Mouse (Mus musculus) adrenal gland, postnatal 4 days (tissue): ENCODE data around the gene Elf3. TPM values are rescaled to one million over a fixed set of nuclear protein-coding genes. Genes with fewer than 3 reads are reported as not detected.

Experiments
- DNase-seq, 2 experiments: peaks; one replicate each; pipeline ENCODE4 v3.0.0; 2021 to 2022; ENCODE audit warnings: low spot score in 2 of 2, mixed read lengths in 2 of 2
- long read RNA-seq, 2 experiments: library from polyadenylated mRNA; stranded (forward); transcript quantifications; one replicate each; pipeline ENCODE4 v2.0.0; 2021
- total RNA-seq, 2 experiments: library from RNA; stranded (reverse); gene quantifications; 2 replicates each; pipeline ENCODE4 v1.2.3; 2021

Elf3 gene
- total RNA-seq, result 1 to 10 TPM in 1 of 2 experiments, under 1 TPM in 1; 0.37 to 4.7 TPM
- long read RNA-seq, experiment 1, result 0 reads
- long read RNA-seq, experiment 2, partial matches to known transcripts, result 1 of 9 reads
- long read RNA-seq, experiment 2, other reads (novel, unspliced or antisense), result 1 of 9 reads

DNA sequence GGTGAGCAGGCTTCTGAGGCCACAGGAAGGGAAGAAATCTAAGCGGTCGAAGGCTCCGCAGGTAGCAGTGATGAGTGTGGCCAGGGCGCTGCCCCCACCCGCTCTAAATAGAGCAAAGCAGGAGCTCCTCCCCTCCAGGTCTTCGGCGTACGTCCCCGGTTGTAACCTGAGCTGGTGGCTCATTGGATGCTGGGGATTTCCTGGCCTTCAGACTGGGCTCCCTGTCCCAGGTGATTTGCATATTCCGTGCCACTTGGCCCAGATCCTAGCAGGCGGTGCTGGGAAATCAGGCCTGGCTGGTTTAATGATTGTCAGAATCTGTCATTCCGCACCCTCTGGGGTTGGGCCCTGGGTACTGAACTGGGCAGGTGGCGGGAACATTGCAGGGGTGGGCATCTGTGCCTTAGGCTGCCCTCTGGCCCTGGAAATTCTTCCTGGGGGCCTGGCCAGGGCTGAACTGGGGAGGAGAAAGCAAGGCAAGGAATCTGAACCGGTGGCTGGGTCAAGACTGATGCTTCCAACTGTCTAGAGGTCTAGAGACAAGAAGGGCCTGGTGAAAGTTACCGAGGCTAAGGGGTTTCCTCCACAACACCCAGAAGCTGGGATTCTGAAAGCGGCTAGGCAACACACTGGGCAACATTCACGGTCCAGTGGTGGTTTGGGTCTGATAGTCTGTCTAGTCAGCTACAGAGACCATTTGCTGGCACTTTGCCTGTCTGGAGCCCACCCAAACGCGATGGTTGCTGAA is at the start of gene Elf3:
TSS of gene Elf3 (minus strand) at position 189 of the 748 bp plus-strand sequence.
- peak in 1 of 2 experiments; percentile 33 for DNase-seq

DNA sequence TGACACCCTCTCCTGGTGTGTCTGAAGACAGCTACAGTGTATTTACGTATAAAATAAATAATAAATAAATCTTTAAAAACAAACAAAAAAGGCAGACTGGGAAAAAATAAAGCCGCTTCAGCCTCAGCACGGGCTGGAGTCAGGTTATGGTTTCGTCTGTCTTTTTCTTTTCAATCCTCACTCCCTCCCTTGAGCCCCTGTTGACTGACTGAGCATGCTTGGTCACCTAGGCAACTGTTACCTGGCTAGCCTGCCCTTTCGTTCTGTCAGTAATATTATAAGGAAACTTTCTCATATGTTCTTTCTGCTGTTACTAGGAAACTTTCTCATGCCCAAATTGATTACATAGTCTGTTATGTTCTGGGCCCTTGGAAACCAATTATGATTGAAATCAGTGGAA is 32.5 kb upstream of the Elf3 start:
- DNase-seq, result no peak

DNA sequence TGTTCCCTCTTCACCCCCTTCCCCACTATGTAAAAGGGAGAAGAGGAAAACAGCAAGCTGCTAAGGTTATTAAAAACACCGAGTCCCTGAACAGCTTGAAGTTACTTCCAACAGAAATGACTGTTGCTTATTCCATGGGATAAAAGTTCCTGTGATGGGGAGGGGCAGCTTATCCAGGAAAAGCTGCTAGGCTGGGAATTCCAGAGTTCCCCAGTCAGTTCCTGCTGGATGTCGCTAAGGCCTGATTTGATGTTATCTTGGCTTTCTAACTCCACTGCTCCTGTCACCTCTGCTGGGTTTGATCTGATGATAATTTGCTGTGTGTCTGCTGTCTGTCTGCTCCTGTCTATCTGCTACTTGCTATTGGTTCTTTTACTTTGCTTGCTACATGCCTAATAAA is 27.9 kb upstream of the Elf3 start:
- no peak for DNase-seq

DNA sequence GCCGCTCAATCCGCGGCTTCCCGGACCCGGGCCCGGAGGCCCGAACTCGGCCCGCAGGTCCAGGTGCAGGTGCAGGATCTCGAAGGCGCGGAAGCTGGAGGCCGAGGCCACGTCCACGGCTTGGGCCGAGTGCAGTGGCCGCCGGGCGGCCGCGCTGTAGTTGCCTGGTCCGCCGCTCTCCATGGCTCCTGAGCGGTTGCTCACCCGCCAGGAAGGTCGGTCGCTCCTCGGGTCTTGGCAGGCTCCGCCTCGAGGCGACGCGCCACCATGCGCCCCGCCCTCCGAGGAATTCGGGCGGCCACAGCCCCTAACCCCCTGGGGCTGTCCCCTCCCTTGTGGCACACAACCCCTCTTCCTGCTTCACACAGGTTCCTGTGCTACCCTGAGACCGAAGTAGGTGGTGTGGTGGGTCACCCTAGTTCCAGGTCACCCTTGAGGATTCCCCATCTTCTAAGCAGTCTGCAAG is 25.5 kb upstream of the Elf3 start, which contains the start of gene Rnpep:
TSS of gene Rnpep (minus strand) at position 259 of the 466 bp plus-strand sequence.
- DNase-seq, result peak; percentile 48 to 49

GRCm38 (mm10) chr1:135283287-135283825 is 25.0 kb upstream of the Elf3 start:
- DNase-seq, result peak in 1 of 2 experiments; percentile 12

- no peak for DNase-seq
Measured at GRCm38 (mm10) chr1:135282536-135283286, 24.3 kb upstream of the Elf3 start.

- no peak for DNase-seq
Measured at GRCm38 (mm10) chr1:135281841-135282240, 23.5 kb upstream of the Elf3 start.

DNA sequence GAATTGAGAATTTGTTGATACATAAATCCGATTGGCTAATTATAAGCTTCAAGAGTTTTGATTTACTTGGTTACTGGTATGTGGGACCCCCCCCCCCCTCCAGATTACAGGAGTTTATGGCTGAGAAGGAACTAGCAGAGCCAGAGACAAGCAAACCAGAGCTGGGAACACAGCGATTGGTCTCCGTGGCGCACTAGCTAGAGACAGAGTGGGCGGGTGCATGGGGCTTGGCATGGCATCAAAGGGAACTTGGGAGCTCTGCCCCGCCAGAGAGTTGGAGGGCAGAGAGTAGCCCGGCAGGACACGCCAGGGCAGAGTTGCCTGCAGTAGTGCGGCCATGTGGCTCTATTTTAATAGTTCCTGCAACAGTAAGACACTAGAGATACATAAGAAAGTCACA is 22.3 kb upstream of the Elf3 start:
- peak; percentile 39 to 67 for DNase-seq

GRCm38 (mm10) chr1:135271371-135271770 is 13.0 kb upstream of the Elf3 start:
- DNase-seq, result no peak

DNA sequence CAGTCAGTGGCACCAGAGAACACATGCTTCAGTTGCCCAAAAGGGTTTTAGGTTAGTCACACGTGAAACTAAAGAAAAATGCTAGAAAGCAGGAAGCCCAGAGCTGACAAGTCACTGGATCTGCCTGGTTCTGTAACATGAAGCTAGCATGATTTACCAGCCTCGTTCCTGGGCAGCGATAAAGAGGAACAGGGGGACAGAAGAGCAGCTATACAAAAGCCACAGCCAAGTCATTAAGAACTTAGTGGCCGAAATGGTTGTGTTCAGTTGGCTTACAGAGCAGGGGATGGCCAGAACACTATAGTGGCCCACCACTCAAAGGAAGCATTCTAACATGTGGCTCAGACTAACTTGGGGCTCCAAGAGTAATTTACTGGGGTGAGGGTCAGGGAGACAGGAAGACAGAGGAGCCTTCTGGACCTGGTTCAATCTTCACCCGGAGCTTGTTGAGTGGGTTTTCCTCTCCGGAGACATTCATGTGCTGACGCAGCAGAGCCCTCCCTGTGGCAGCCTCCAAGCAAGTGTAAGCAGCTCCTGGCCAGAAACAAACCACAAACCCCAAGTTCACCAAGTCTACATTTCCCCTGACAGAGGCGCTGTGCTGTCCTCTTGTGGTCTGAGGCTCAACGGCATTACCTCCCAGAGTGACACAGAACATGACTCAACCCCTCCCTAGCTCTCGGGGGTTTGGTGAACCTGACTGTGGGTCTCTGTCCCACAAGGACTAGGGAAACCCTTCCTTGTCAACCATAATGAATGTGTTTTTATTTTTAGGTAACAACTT is 9.5 kb upstream of the Elf3 start:
- DNase-seq, result no peak

DNA sequence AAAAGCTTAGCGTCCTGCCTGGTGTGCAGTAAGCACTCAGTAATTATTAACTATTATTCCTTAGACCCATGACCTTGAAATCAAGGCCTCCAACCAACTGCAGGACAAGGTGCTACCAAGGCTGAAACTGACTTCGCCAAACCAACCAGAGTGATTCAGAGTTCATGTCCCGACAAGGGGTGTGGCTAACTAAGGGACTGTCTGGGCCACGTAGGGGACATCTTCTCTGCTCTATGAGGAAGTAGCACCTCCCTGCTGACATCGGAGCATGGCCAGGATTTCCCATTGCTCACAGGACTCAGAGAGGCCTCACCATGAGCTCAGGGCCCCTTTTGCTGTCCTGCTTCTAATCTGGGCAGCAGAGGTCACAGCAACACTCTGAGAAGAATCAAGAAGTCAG is 7.5 kb upstream of the Elf3 start:
- DNase-seq, result no peak

DNA sequence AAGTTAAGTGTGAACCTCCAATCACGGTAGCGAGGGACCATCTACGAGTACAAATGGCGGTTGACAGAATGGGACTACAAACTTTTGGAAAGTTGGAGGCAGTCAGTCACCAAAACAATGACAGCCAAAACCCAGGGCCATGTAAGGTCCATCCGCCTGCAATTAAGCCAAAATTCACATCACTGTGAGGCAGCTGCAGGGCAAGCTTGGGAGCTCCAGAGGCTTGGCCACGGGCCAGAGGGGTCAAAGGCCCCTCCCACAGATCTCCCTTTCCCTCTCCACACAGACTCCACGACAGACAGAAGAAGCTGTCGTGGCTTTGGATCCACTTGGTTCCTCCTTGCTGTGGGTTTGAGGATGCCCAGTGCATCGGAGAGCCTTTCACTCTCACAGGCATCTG is 4.9 kb upstream of the Elf3 start:
- DNase-seq, result no peak

GRCm38 (mm10) chr1:135262329-135262728 is 4.0 kb upstream of the Elf3 start:
- DNase-seq, result no peak

- no peak for DNase-seq
Measured at GRCm38 (mm10) chr1:135260931-135261330, 2.6 kb upstream of the Elf3 start.

- peak; percentile 39 to 58 for DNase-seq
Measured at GRCm38 (mm10) chr1:135259128-135259436, 714 bp upstream of the Elf3 start.

GRCm38 (mm10) chr1:135256299-135256698 is 2.1 kb downstream of the Elf3 start:
- no peak for DNase-seq

- DNase-seq, result no peak
Measured at GRCm38 (mm10) chr1:135252854-135253253, 5.5 kb downstream of the Elf3 start.

GRCm38 (mm10) chr1:135251405-135251804 is 7.0 kb downstream of the Elf3 start:
- DNase-seq, result no peak

DNA sequence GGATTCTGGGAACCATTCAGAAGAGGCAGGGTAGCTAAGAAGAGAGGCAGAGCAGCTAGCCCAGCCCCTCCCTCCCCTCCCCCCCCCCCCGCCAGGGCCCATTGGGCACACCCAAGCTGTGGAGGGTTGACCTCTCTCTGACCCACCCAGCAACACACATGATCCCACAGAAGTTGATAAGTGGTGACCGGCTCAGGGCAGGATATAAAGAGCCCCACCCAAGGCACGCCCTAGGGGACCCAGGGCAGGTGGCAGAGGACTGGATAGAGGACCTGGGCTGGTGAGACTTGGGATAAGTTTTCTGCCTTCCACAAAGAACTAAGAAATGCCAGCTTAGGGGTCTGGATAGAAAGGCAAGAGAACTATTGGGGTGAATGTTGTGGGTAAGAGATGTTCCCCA is 7.7 kb downstream of the Elf3 start:
- no peak for DNase-seq

GRCm38 (mm10) chr1:135248434-135248850 is 9.9 kb downstream of the Elf3 start:
- DNase-seq, result no peak

DNA sequence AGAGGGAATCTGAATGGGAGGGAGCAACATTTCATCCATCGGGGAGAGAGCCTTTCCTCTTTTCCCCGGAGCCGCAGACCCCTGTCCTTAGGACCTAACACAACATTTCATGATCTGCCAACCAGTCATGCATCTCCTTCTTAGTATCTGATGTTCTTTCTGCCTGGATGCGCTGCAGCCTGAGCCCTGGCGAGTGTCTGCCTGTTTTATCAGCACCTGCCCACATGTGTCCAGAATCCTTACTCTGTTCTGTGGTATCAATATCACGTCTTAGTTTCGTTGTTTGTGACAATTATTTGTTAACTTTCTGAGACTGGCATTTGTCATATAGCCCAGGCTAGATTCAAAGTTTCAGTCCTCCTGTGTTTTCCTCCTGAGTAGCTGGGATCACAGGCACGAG is 14.4 kb downstream of the Elf3 start:
- DNase-seq, result no peak
